In the genomic region with DNA sequence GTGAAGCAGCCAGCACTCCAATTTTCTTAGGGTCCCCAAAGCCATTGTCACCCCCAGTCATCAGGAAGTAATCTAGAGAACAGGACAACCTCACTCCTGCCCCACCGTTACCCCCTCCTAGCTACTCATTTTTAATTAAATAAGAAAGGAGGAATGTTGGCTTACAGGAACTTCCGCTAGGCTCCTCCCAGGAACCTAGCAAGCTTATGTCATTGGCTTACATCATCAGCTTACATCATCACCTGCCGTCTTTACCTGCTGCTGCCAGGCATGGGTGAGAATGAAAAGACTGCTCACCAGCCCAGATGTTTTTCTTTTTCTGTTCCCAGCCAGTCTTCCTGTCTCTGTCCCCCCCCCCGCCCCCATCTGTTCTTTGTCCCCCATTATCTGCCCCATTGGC, we compare ENCODE assay signal across 17 mouse cellular contexts. TPM values are rescaled to one million over a fixed set of nuclear protein-coding genes. Genes with fewer than 3 reads are reported as not detected.
DNase-seq lines count a peak whose midpoint lies in the region; ATAC-seq and TF ChIP-seq lines count a peak whose summit lies in the region.
"Had no signal": no experiment of that assay in that cellular context is flagged by ENCODE, and none has a peak within 500 bp of the region (broad histone marks: within the 10 kb centered on the region; RNA-seq: fewer than 3 reads in every experiment).

No protein-coding gene starts in this region.

- ATAC-seq in heart, embryonic 15.5 days (replicated peaks; ENCODE audit: insufficient number of reproducible peaks, insufficient read depth, low FRiP score, low read depth): no peak
- ATAC-seq in lung, embryonic 16.5 days (ENCODE audit: low read depth): no peak
- ATAC-seq in megakaryocyte, adult 5-6 weeks (ENCODE audit: poor library complexity, severe bottlenecking): peak; percentile 40
- no peak for ATAC-seq in forebrain, postnatal 0 days

- H3K4me3 ChIP-seq in heart, embryonic 15.5 days: no peak overlapping the region
- H3K4me3 ChIP-seq in lung, embryonic 16.5 days (ENCODE audit: low read length): no peak overlapping the region
- no peak overlapping the region for H3K4me3 ChIP-seq in forebrain, postnatal 0 days (ENCODE audit: low read depth, low read length)
- H3K4me3 ChIP-seq: neural tube, embryonic 12.5 days had no signal

- H3K4me1 ChIP-seq in heart, embryonic 15.5 days (replicated peaks): peaks cover 65% of the 10 kb centered on the region
- peaks cover 34% of the 10 kb centered on the region for H3K4me1 ChIP-seq in lung, embryonic 16.5 days (replicated peaks; ENCODE audit: control insufficient read depth, insufficient read depth, low read length)
- H3K4me1 ChIP-seq in forebrain, postnatal 0 days (ENCODE audit: insufficient read depth): no peaks in the 10 kb centered on the region

- H3K9me3 ChIP-seq in heart, embryonic 15.5 days (replicated peaks): no peaks in the 10 kb centered on the region
- no peaks in the 10 kb centered on the region for H3K9me3 ChIP-seq in lung, embryonic 16.5 days (ENCODE audit: control insufficient read depth, low read length)
- no peaks in the 10 kb centered on the region for H3K9me3 ChIP-seq in forebrain, postnatal 0 days (ENCODE audit: low read length)
- H3K9me3 ChIP-seq: G1E; neural tube, embryonic 12.5 days had no signal

- no peaks in the 10 kb centered on the region for H3K27me3 ChIP-seq in heart, embryonic 15.5 days
- H3K27me3 ChIP-seq in lung, embryonic 16.5 days (ENCODE audit: control insufficient read depth, insufficient read depth, low read depth, low read length): no peaks in the 10 kb centered on the region
- H3K27me3 ChIP-seq in forebrain, postnatal 0 days (ENCODE audit: insufficient read depth, low read length): no peaks in the 10 kb centered on the region
- H3K27me3 ChIP-seq: neural tube, embryonic 12.5 days had no signal

- WGBS in heart, embryonic 15.5 days: 76% methylated on average over 4 of the region's 4 CpGs
- WGBS in lung, embryonic 16.5 days: 72% methylated on average over 4 of the region's 4 CpGs
- WGBS in forebrain, postnatal 0 days: 81% methylated on average over 4 of the region's 4 CpGs

- no peak for DNase-seq in heart, adult 11 months
- no peak for DNase-seq in lung, postnatal 4 days
- no peak for DNase-seq in forebrain, postnatal 0 days
- no peak for DNase-seq in cerebellum, postnatal 14 days
- DNase-seq: adrenal gland, postnatal 10 days; cerebellum, adult 11 months; cerebellum, postnatal 25 days; gastrocnemius, postnatal 14 days; heart, postnatal 10 days; kidney, adult 11 months; thymus, postnatal 4 days had no signal

- peaks cover 9% of the 10 kb centered on the region; the same call in 1 of the 2 replicates for H3K36me3 ChIP-seq in heart, embryonic 15.5 days
- H3K36me3 ChIP-seq in lung, embryonic 16.5 days (ENCODE audit: control insufficient read depth, insufficient read depth, low read length): peaks cover 16% of the 10 kb centered on the region
- 0 out of 2 replicates have a peak, but pooled peaks cover 4% of the 10 kb centered on the region for H3K36me3 ChIP-seq in forebrain, postnatal 0 days (ENCODE audit: insufficient read depth)
- H3K36me3 ChIP-seq: G1E had no signal

- no peak overlapping the region for H3K9ac ChIP-seq in heart, embryonic 15.5 days
- no peak overlapping the region for H3K9ac ChIP-seq in lung, embryonic 16.5 days (ENCODE audit: low read length)
- H3K9ac ChIP-seq in forebrain, postnatal 0 days: no peak overlapping the region
- H3K9ac ChIP-seq: hindbrain, embryonic 14.5 days; neural tube, embryonic 12.5 days had no signal

- TF ChIP-seq CTCF in forebrain, postnatal 0 days (IDR thresholded peaks at IDR 0.05; ENCODE audit: low read depth): no peak

- H3K4me2 ChIP-seq in heart, embryonic 15.5 days: no peak overlapping the region
- H3K4me2 ChIP-seq in lung, embryonic 16.5 days (ENCODE audit: low read depth, low read length): no peak overlapping the region
- H3K4me2 ChIP-seq in forebrain, postnatal 0 days (ENCODE audit: low read depth): no peak overlapping the region
- H3K4me2 ChIP-seq: hindbrain, embryonic 14.5 days; neural tube, embryonic 12.5 days had no signal

- H3K27ac ChIP-seq in heart, embryonic 15.5 days: peak overlapping the region; percentile 84
- peak overlapping the region; percentile 2; the same call in 1 of the 2 replicates for H3K27ac ChIP-seq in lung, embryonic 16.5 days (ENCODE audit: low read length)
- no peak overlapping the region for H3K27ac ChIP-seq in forebrain, postnatal 0 days (ENCODE audit: low read depth, low read length)
- H3K27ac ChIP-seq: hindbrain, embryonic 14.5 days; neural tube, embryonic 12.5 days had no signal

RNA-seq across cellular contexts. Expression of a gene that starts 50.3 kb away (rescaled TPM):
- 29.2 and 42.3 TPM in 2 replicates for polyA plus RNA-seq in heart, embryonic 15.5 days (2015; fragmentation: Nextera tagmentation; extraction: Ambion mirVana)
- polyA plus RNA-seq in lung, embryonic 16.5 days (2015; fragmentation: Nextera tagmentation; extraction: Ambion mirVana): 49.2 and 49.9 TPM in 2 replicates
- 31.2 and 38.6 TPM in 2 replicates for total RNA-seq in megakaryocyte, adult 5-6 weeks (2015)
- total RNA-seq in megakaryocyte, adult 5-6 weeks (2017): 30.9 and 52.5 TPM in 2 replicates
- 15.4 and 19.1 TPM in 2 replicates for total RNA-seq in forebrain, postnatal 0 days (2014; rRNA removed)
- 4.9 and 6.7 TPM in 2 replicates for polyA plus RNA-seq in forebrain, postnatal 0 days (2015; fragmentation: Nextera tagmentation; extraction: Ambion mirVana)
